Mouse (Mus musculus) megakaryocyte, embryonic 14.5 days (primary cell): ENCODE measurements around the gene Olfr427.

Experiments used
- FLI1 ChIP-seq: IDR thresholded peaks from 2 replicates; pipeline ENCODE4 v1.6.1; 2012; ENCODE audit warnings: low read length, inconsistent platforms, mixed read lengths
- GATA1 ChIP-seq: IDR thresholded peaks from 3 replicates; pipeline ENCODE4 v1.6.1; 2012; ENCODE audit warnings: mixed read lengths, low read length, inconsistent platforms, borderline replicate concordance

DNA sequence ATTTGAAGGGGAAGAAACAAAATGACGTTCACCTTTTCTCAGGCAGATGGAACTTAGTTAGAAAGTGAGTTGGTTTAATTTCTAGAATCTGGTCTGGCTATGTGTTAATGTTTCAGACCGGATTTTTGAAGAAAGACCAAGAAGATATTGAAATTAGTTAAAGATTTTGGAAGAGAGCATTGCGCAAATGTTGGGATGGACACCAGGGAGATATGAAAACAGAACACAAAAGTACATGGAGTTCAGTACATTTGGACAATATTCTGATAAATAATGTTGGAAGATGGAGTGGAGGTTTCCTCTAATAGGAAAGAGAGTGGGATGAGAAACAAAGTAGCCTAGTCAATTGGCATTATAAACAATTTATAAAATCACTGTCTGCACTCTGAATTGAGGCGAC lies 45.2 kb upstream of the Olfr427 start:
- no peak for TF ChIP-seq GATA1
- TF ChIP-seq FLI1: no peak
